Mouse (Mus musculus) heart, postnatal 4 days (tissue): ENCODE data around the gene Ngdn. TPM values are rescaled to one million over a fixed set of nuclear protein-coding genes. Genes with fewer than 3 reads are reported as not detected.
"Not testable (repeated sequence)": the region's sequence is repeated elsewhere in the genome, so short reads cannot be mapped to it uniquely, and the experiment has no call there.

Experiments used
- DNase-seq: peaks from one replicate; pipeline ENCODE4 v3.0.0; 2021
- total RNA-seq, 2 experiments: library from RNA; stranded (reverse); gene quantifications; 2 replicates each; pipeline ENCODE4 v1.2.3; 2021

Gene Ngdn
- total RNA-seq, result 10 to 100 TPM; 35.7 to 39.7 TPM

GRCm38 (mm10) chr14:55014991-55015766, at the start of gene Ngdn:
Gene Ngdn, plus strand, starts transcription at chr14:55015454.
- DNase-seq, result peak; percentile 99

- no peak for DNase-seq
These were observed 49.6 kb upstream of the Ngdn start for GRCm38 (mm10) chr14:54965631-54966030.

GRCm38 (mm10) chr14:54966320-54966977, 48.8 kb upstream of the Ngdn start, which contains the start of gene Myh6:
Gene Myh6, minus strand, starts transcription at chr14:54966927.
- peak; percentile 81 for DNase-seq

- DNase-seq, result peak; percentile 63
These were observed 47.4 kb upstream of the Ngdn start for GRCm38 (mm10) chr14:54967874-54968273.

GRCm38 (mm10) chr14:54968344-54968743, 46.9 kb upstream of the Ngdn start:
- peak; percentile 86 for DNase-seq

- not testable (repeated sequence) for DNase-seq
These were observed 42.5 kb upstream of the Ngdn start for GRCm38 (mm10) chr14:54972786-54973185.

- DNase-seq, result no peak
These were observed 41.0 kb upstream of the Ngdn start for GRCm38 (mm10) chr14:54974068-54974791.

- no peak for DNase-seq
These were observed 38.6 kb upstream of the Ngdn start, which contains the start of gene Gm17428 for GRCm38 (mm10) chr14:54976633-54977032. Gene Gm17428, plus strand, starts transcription at chr14:54976933.

- no peak for DNase-seq
These were observed 36.6 kb upstream of the Ngdn start for GRCm38 (mm10) chr14:54978664-54979063.

GRCm38 (mm10) chr14:54981934-54982333, 33.3 kb upstream of the Ngdn start:
- no peak for DNase-seq

GRCm38 (mm10) chr14:54988350-54988874, 26.8 kb upstream of the Ngdn start:
- not testable (repeated sequence) for DNase-seq

GRCm38 (mm10) chr14:54988882-54989281, 26.4 kb upstream of the Ngdn start:
- DNase-seq, result no peak

- DNase-seq, result no peak
These were observed 25.3 kb upstream of the Ngdn start for GRCm38 (mm10) chr14:54989886-54990441.

- DNase-seq, result no peak
These were observed 23.1 kb upstream of the Ngdn start for GRCm38 (mm10) chr14:54992196-54992595.

GRCm38 (mm10) chr14:54993636-54994035, 21.6 kb upstream of the Ngdn start:
- no peak for DNase-seq

- peak; percentile 53 for DNase-seq
These were observed 21.0 kb upstream of the Ngdn start, which contains the start of gene Myh7 for GRCm38 (mm10) chr14:54994136-54994868. Gene Myh7, minus strand, starts transcription at chr14:54994626.

- peak; percentile 52 for DNase-seq
These were observed 20.4 kb upstream of the Ngdn start for GRCm38 (mm10) chr14:54994869-54995186.

GRCm38 (mm10) chr14:54995457-54996138, 19.7 kb upstream of the Ngdn start:
- DNase-seq, result peak; percentile 45

- peak; percentile 63 for DNase-seq
These were observed 18.5 kb upstream of the Ngdn start for GRCm38 (mm10) chr14:54996793-54997192.

GRCm38 (mm10) chr14:54997297-54997696, 18.0 kb upstream of the Ngdn start:
- DNase-seq, result peak; percentile 14

- DNase-seq, result no peak
These were observed 16.6 kb upstream of the Ngdn start for GRCm38 (mm10) chr14:54998680-54999079.
